Mouse (Mus musculus) limb, embryonic 12.5 days (tissue): ENCODE measurements at regions not wholly inside any gene's neighbourhood (a gene's known extent, or its start where the extent isn't known, plus 50 kb on each side); places are given as distances from the start of the nearest gene placed in this dataset.

Experiments
- ATAC-seq: fragments of 200-750 bp; cut with Nextera tagmentation; 2 replicates; pipeline ENCODE4 v1.8.0; 2017; ENCODE audit warnings: low read depth, moderate TSS enrichment; ENCODE audit not compliant: insufficient number of reproducible peaks, insufficient read depth, low FRiP score, low TSS enrichment
- H3K27ac ChIP-seq: fragments of 300-500 bp; sonication (generic); 2 replicates; pipeline ENCODE4 v1.5.1; 2016; ENCODE audit warnings: mild to moderate bottlenecking, moderate library complexity
- H3K27me3 ChIP-seq: fragments of 300-500 bp; sonication (generic); 2 replicates; pipeline ENCODE4 v1.6.1; 2016; ENCODE audit warnings: mild to moderate bottlenecking, moderate library complexity
- H3K36me3 ChIP-seq: fragments of 300-500 bp; sonication (generic); 2 replicates; pipeline ENCODE4 v1.6.1; 2016; ENCODE audit warnings: mild to moderate bottlenecking, moderate library complexity
- H3K4me1 ChIP-seq: fragments of 300-500 bp; sonication (generic); replicated peaks from 2 replicates; pipeline ENCODE4 v1.6.1; 2016
- H3K4me2 ChIP-seq: fragments of 300-500 bp; sonication (generic); 2 replicates; pipeline ENCODE4 v1.6.1; 2016; ENCODE audit warnings: mild to moderate bottlenecking, moderate library complexity
- H3K4me3 ChIP-seq: fragments of 300-500 bp; sonication (generic); replicated peaks from 2 replicates; pipeline ENCODE4 v1.5.1; 2016; ENCODE audit warnings: mild to moderate bottlenecking
- H3K9ac ChIP-seq: fragments of 300-500 bp; sonication (generic); replicated peaks from 2 replicates; pipeline ENCODE4 v1.6.1; 2016; ENCODE audit warnings: mild to moderate bottlenecking, moderate library complexity
- H3K9me3 ChIP-seq: fragments of 300-500 bp; sonication (generic); 2 replicates; pipeline ENCODE4 v1.6.1; 2016; ENCODE audit warnings: mild to moderate bottlenecking, moderate library complexity
- WGBS: fragments of 180-500 bp; shearing (Covaris S2); methylation state at CpG from one replicate; pipeline ENCODE4 v1.1.7; 2016; 5-methylcytosine and 5-hydroxymethylcytosine counted together

DNA sequence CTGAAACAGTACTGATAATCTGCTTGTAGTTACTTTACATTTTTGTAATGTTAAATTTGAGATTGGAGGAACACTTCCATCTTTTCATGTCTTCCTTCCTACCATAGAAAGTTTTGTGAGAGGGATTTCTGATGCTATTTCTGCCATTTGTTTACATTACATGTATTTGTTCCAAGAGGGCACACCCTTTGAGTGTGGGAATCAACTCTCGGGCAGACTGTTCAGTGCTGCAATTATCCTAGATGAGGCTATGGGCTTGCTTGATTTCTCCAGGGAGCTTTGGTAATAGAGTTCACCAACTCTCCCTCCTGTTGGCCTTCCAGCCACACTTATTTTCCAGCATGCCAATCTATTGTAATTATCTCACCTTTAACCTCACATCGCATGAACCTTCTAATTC lies 52.4 kb downstream of the Gm13691 start:
- H3K9ac ChIP-seq: no peak overlapping the region
- H3K9me3 ChIP-seq: no peaks in the 10 kb centered on the region
- H3K36me3 ChIP-seq: no peaks in the 10 kb centered on the region
- no peaks in the 10 kb centered on the region; the same call in 1 of the 2 replicates for H3K4me1 ChIP-seq
- H3K4me3 ChIP-seq: no peak overlapping the region
- WGBS: 37% methylated on average over 2 of the region's 2 CpGs
- H3K4me2 ChIP-seq: no peak overlapping the region
- ATAC-seq: no peak
- no peaks in the 10 kb centered on the region for H3K27me3 ChIP-seq
- H3K27ac ChIP-seq: no peak overlapping the region

DNA sequence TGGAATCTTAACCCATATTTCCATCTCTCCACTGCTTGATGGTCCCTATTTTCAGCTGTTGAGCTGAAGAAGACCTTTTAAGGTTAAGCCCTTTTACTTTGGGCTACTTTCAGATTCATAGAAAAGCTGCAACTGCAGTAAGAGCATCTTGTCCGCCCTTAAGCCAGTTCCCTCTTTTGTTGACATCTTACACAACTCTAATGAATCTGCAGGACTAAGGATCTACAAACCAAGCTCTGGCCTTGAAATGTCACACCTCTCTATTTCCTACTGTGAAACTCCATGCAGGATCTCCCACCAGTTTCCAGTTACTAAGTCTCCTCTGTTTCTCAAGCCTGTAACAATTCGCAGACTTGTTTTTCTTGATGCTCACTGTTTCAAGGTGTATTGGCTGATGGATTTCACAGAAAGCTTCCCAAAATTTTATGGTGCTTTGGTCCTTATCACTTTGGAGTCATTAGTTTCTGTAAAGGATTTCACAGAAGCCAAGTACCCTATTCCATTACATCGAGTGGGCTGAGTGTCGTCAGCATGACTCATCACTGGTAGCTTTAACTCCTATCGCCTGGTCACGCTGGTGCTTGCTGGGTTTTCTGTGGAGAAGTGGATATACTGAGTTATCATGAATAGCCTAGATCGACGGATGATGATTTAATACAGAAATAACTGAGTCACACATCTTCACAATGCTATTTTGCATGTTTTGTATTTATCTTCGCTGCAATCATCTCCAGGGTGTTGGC lies 58.2 kb downstream of the Gm13691 start:
- 0 out of 2 replicates have a peak, but pooled peaks cover 2% of the 10 kb centered on the region for H3K4me1 ChIP-seq
- ATAC-seq: no peak
- WGBS: 83% methylated on average over 9 of the region's 9 CpGs
- no peak overlapping the region for H3K27ac ChIP-seq
- no peaks in the 10 kb centered on the region for H3K36me3 ChIP-seq
- H3K27me3 ChIP-seq: no peaks in the 10 kb centered on the region
- H3K4me3 ChIP-seq: no peak overlapping the region
- H3K9me3 ChIP-seq: no peaks in the 10 kb centered on the region
- H3K4me2 ChIP-seq: no peak overlapping the region
- H3K9ac ChIP-seq: no peak overlapping the region

DNA sequence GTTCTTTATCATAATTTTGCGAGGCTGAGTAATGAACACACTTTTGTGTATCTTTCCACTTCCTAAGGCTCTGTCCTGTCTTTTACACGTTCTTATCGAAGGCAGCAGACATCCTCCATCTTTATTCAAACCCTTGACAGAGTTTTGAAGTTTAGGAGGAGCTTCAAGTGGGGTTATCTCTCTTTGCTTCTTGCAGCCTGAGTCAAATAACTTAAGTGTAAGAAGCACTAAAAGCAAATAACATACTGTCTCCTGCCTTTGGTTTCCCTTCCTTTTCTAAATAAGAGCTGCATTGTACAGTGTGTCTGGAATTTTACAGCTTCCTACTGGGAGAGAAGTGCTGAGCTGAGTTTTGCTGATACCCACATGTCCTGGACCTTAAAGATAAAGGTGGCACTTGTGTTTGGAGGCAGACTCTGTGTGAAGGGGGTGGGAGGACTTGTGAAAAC lies 61.6 kb downstream of the Gm13691 start:
- ATAC-seq: no peak
- no peaks in the 10 kb centered on the region for H3K36me3 ChIP-seq
- no peaks in the 10 kb centered on the region for H3K9me3 ChIP-seq
- H3K4me3 ChIP-seq: no peak overlapping the region
- no peak overlapping the region for H3K4me2 ChIP-seq
- no peaks in the 10 kb centered on the region for H3K27me3 ChIP-seq
- no peak overlapping the region for H3K9ac ChIP-seq
- H3K4me1 ChIP-seq: 0 out of 2 replicates have a peak, but pooled peaks cover 2% of the 10 kb centered on the region
- H3K27ac ChIP-seq: no peak overlapping the region
- 76% methylated on average over 3 of the region's 3 CpGs for WGBS

- H3K9ac ChIP-seq: no peak overlapping the region
- 90% methylated on average over 7 of the region's 7 CpGs for WGBS
- no peaks in the 10 kb centered on the region for H3K27me3 ChIP-seq
- H3K4me3 ChIP-seq: no peak overlapping the region
- H3K4me1 ChIP-seq: no peaks in the 10 kb centered on the region
- H3K9me3 ChIP-seq: no peaks in the 10 kb centered on the region
- no peak overlapping the region for H3K4me2 ChIP-seq
- no peak for ATAC-seq
- H3K36me3 ChIP-seq: no peaks in the 10 kb centered on the region
- no peak overlapping the region for H3K27ac ChIP-seq
Observed at GRCm38 (mm10) chr2:84059246-84059645, 68.9 kb downstream of the Gm13691 start.

DNA sequence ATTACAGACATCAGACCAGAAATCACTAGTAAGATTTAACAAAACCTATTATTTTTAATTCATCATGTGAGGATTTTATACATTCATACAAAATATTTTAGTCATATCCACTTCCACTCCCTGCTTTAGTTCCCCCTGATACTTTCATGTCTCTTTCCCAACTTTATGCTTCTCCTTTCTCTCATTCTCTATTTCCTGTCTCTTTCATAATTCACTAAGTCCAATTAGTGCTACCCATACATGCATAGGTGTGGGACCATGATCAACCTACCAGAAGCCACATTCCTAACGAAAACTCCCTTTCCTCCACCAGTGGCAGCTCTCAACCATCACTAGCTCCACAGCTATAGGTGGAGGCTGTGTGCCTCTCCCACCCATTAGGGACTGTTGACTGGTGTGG lies 70.9 kb downstream of the Gm13691 start:
- Histone ChIP-seq H3K4me3 (no peak overlapping the region), H3K4me1 (no peaks in the 10 kb centered on the region), H3K27me3 (no peaks in the 10 kb centered on the region), H3K9me3 (no peaks in the 10 kb centered on the region), H3K27ac (no peak overlapping the region), H3K4me2 (no peak overlapping the region), H3K36me3 (no peaks in the 10 kb centered on the region), H3K9ac (no peak overlapping the region)
- WGBS: 77% methylated on average over 1 of the region's 1 CpGs
- no peak for ATAC-seq

DNA sequence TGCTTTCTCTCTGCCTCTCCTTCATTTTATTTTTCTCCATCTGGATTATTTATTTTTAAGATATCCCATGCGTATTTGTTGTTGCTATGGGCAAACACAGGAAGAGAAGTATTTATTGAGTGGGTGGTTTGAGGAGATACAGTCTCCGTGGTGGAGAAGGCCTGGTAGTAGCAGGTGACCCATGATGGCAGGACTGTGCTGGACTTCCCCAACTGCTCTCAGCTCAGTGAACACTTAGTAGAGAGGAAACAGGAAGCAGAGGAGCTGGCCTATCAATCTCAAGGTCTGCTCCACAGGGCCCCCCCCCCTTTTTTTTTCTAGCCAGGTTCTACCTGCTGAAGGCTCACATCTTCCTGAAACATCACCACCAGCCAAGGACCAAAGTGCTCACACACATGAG lies 74.0 kb downstream of the Gm13691 start:
- H3K27ac ChIP-seq: no peak overlapping the region
- no peak overlapping the region for H3K4me2 ChIP-seq
- H3K4me3 ChIP-seq: no peak overlapping the region
- H3K9ac ChIP-seq: no peak overlapping the region
- no peaks in the 10 kb centered on the region for H3K36me3 ChIP-seq
- H3K4me1 ChIP-seq: no peaks in the 10 kb centered on the region
- H3K9me3 ChIP-seq: no peaks in the 10 kb centered on the region
- ATAC-seq: no peak
- no peaks in the 10 kb centered on the region for H3K27me3 ChIP-seq
- WGBS: 74% methylated on average over 2 of the region's 2 CpGs

- Histone ChIP-seq H3K36me3 (no peaks in the 10 kb centered on the region), H3K27me3 (no peaks in the 10 kb centered on the region), H3K9ac (no peak overlapping the region), H3K4me2 (no peak overlapping the region), H3K27ac (no peak overlapping the region), H3K9me3 (no peaks in the 10 kb centered on the region), H3K4me1 (no peaks in the 10 kb centered on the region), H3K4me3 (no peak overlapping the region)
- 71% methylated on average over 7 of the region's 7 CpGs for WGBS
- ATAC-seq: no peak
Observed at GRCm38 (mm10) chr2:84065061-84065460, 74.7 kb downstream of the Gm13691 start.

DNA sequence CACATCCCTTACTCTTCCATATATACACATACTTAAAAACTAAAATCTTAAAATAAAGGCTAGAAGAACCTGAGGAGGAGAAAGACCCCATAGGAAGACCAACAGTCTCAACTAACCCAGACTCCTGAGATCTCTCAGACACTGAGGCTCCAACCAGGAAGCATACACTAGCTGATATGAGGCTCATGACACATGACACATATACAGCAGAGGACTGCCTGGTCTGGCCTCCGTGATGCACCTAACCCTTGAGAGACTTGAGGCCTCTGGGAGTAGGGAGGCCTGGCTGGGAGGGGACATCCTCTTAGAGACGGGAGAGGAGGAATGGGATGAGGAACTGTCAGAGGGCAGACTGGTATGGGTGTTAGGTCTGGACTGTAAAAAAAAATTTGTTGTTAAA lies 75.4 kb downstream of the Gm13691 start:
- H3K4me2 ChIP-seq: no peak overlapping the region
- no peaks in the 10 kb centered on the region for H3K36me3 ChIP-seq
- H3K9ac ChIP-seq: no peak overlapping the region
- H3K27ac ChIP-seq: no peak overlapping the region
- 73% methylated on average over 2 of the region's 2 CpGs for WGBS
- H3K4me3 ChIP-seq: no peak overlapping the region
- no peak for ATAC-seq
- no peaks in the 10 kb centered on the region for H3K27me3 ChIP-seq
- H3K9me3 ChIP-seq: no peaks in the 10 kb centered on the region
- no peaks in the 10 kb centered on the region for H3K4me1 ChIP-seq

- no peak for ATAC-seq
- Histone ChIP-seq H3K4me2 (no peak overlapping the region), H3K9ac (no peak overlapping the region), H3K27me3 (no peaks in the 10 kb centered on the region), H3K27ac (no peak overlapping the region), H3K4me1 (no peaks in the 10 kb centered on the region), H3K4me3 (no peak overlapping the region), H3K36me3 (no peaks in the 10 kb centered on the region), H3K9me3 (no peaks in the 10 kb centered on the region)
- WGBS: 79% methylated on average over 3 of the region's 3 CpGs
Observed at GRCm38 (mm10) chr2:84066151-84066693, 75.9 kb downstream of the Gm13691 start.

- Histone ChIP-seq H3K27ac (no peak overlapping the region), H3K9me3 (no peaks in the 10 kb centered on the region), H3K4me3 (no peak overlapping the region), H3K9ac (no peak overlapping the region), H3K4me1 (no peaks in the 10 kb centered on the region), H3K4me2 (no peak overlapping the region), H3K36me3 (no peaks in the 10 kb centered on the region), H3K27me3 (no peaks in the 10 kb centered on the region)
- ATAC-seq: no peak
- 89% methylated on average over 6 of the region's 6 CpGs for WGBS
Observed at GRCm38 (mm10) chr2:84066785-84067526, 76.6 kb downstream of the Gm13691 start.

DNA sequence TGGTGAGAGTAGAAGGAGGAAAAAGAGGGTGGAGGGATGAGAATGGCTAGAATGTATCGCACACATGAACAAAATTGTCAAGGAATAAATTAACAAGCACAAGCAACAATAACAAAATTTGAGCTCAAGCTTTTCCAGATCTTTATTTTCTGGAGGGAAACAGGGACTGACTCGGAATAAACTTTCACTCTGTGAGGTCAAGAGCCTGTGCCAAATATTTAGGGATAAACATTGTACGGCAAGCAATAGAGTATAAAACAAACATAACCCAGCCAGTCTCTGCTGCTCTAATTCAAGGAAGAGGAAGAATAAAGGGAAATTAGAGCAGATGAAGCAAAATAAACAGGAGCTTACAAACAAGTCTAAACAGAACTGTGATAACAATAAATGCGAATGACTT lies 78.3 kb downstream of the Gm13691 start:
- Histone ChIP-seq H3K4me2 (no peak overlapping the region), H3K4me3 (no peak overlapping the region), H3K27me3 (no peaks in the 10 kb centered on the region), H3K9ac (no peak overlapping the region), H3K36me3 (no peaks in the 10 kb centered on the region), H3K4me1 (no peaks in the 10 kb centered on the region), H3K9me3 (no peaks in the 10 kb centered on the region), H3K27ac (no peak overlapping the region)
- ATAC-seq: no peak
- WGBS: 92% methylated on average over 4 of the region's 4 CpGs
